Mouse (Mus musculus) erythroblast, embryonic 14.5 days (primary cell): ENCODE results near the gene Csk. TPM values are rescaled to one million over a fixed set of nuclear protein-coding genes. Genes with fewer than 3 reads are reported as not detected.

Experiments
- H3K27me3 ChIP-seq: 2 replicates; pipeline ENCODE4 v1.6.1; 2012; ENCODE audit warnings: inconsistent platforms; ENCODE audit not compliant: control insufficient read depth
- H3K36me3 ChIP-seq: 2 replicates; pipeline ENCODE4 v1.6.1; 2012; ENCODE audit warnings: mild to moderate bottlenecking, inconsistent platforms; ENCODE audit not compliant: control insufficient read depth
- H3K4me1 ChIP-seq: 2 replicates; pipeline ENCODE4 v1.6.1; 2012; ENCODE audit warnings: inconsistent platforms; ENCODE audit not compliant: control insufficient read depth
- H3K4me3 ChIP-seq: replicated peaks from 2 replicates; pipeline ENCODE3; 2012; ENCODE audit warnings: moderate library complexity, mild to moderate bottlenecking, inconsistent platforms
- H3K9me3 ChIP-seq: 2 replicates; pipeline ENCODE4 v1.6.1; 2012; ENCODE audit warnings: low read length, inconsistent platforms, mixed read lengths; ENCODE audit not compliant: control insufficient read depth
- GATA1 ChIP-seq: IDR thresholded peaks from 2 replicates; pipeline ENCODE4 v1.6.1; 2012; ENCODE audit warnings: low read length, inconsistent platforms, mixed read lengths
- TAL1 ChIP-seq: IDR thresholded peaks from 3 replicates; pipeline ENCODE4 v1.6.1; 2012; ENCODE audit warnings: low read length, inconsistent platforms, mixed read lengths
- polyA plus RNA-seq: library from polyadenylated mRNA; stranded (reverse); fragments of >175 nt; gene quantifications from 2 replicates; pipeline ENCODE4 v1.2.3, GENCODE M21; 2012

The Csk gene
- polyA plus RNA-seq, 1 experiment: 6.1 TPM

- Histone ChIP-seq H3K9me3 (no peaks in the 10 kb centered on the region), H3K4me3 (no peak overlapping the region), H3K36me3 (no peaks in the 10 kb centered on the region), H3K27me3 (no peaks in the 10 kb centered on the region), H3K4me1 (peaks cover 24% of the 10 kb centered on the region)
- TF ChIP-seq GATA1 (no peak), TAL1 (no peak)
Measured at GRCm38 (mm10) chr9:57661552-57661951, 8.1 kb upstream of the Csk start.

DNA sequence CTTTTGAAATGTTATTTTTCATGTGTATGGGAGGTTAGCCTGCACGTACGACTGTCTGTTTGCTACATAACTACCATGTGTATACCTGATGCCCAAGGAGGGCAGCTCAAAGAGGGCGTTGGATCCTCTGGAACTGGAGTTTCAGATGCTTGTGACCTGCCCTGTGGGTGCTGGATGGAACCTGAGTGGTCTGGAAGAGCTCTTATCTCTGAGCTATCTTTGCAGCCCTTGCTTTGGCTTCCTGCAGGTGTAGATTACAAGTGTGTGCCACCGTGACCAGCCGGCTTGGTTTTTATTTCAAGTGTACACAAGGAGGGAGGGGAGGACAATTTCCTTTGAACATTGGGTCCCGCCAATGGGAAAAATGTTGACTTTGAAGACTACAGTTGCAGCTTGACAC is 7.1 kb upstream of the Csk start:
- no peaks in the 10 kb centered on the region for H3K9me3 ChIP-seq
- H3K4me3 ChIP-seq: peak overlapping the region; percentile 0
- no peaks in the 10 kb centered on the region for H3K36me3 ChIP-seq
- no peaks in the 10 kb centered on the region for H3K27me3 ChIP-seq
- TF ChIP-seq TAL1 (peak; percentile 79), GATA1 (peak; percentile 87)
- H3K4me1 ChIP-seq: peaks cover 32% of the 10 kb centered on the region

GRCm38 (mm10) chr9:57659774-57660173 is 6.3 kb upstream of the Csk start:
- no peaks in the 10 kb centered on the region for H3K27me3 ChIP-seq
- no peak overlapping the region for H3K4me3 ChIP-seq
- no peaks in the 10 kb centered on the region for H3K9me3 ChIP-seq
- peaks cover 32% of the 10 kb centered on the region for H3K4me1 ChIP-seq
- TF ChIP-seq GATA1: no peak
- TF ChIP-seq TAL1: no peak
- no peaks in the 10 kb centered on the region for H3K36me3 ChIP-seq

- TF ChIP-seq TAL1 (no peak), GATA1 (no peak)
Measured at GRCm38 (mm10) chr9:57658970-57659369, 5.5 kb upstream of the Csk start.

GRCm38 (mm10) chr9:57657843-57658242 is 4.4 kb upstream of the Csk start:
- no peak for TF ChIP-seq GATA1
- Histone ChIP-seq H3K27me3 (no peaks in the 10 kb centered on the region), H3K4me1 (peaks cover 32% of the 10 kb centered on the region)

More at GRCm38 (mm10) chr9:57658970-57659369, 5.5 kb upstream of the Csk start:
- H3K36me3 ChIP-seq: no peaks in the 10 kb centered on the region
- H3K4me3 ChIP-seq: no peak overlapping the region
- peaks cover 32% of the 10 kb centered on the region for H3K4me1 ChIP-seq
- H3K9me3 ChIP-seq: no peaks in the 10 kb centered on the region
- no peaks in the 10 kb centered on the region for H3K27me3 ChIP-seq

GRCm38 (mm10) chr9:57656631-57657350 is 3.4 kb upstream of the Csk start:
- Histone ChIP-seq H3K4me1 (peaks cover 30% of the 10 kb centered on the region), H3K9me3 (no peaks in the 10 kb centered on the region), H3K4me3 (no peak overlapping the region), H3K27me3 (no peaks in the 10 kb centered on the region), H3K36me3 (no peaks in the 10 kb centered on the region)
- TF ChIP-seq GATA1 (no peak), TAL1 (no peak)

More at GRCm38 (mm10) chr9:57657843-57658242, 4.4 kb upstream of the Csk start:
- no peak overlapping the region for H3K4me3 ChIP-seq
- H3K9me3 ChIP-seq: no peaks in the 10 kb centered on the region
- no peaks in the 10 kb centered on the region for H3K36me3 ChIP-seq

DNA sequence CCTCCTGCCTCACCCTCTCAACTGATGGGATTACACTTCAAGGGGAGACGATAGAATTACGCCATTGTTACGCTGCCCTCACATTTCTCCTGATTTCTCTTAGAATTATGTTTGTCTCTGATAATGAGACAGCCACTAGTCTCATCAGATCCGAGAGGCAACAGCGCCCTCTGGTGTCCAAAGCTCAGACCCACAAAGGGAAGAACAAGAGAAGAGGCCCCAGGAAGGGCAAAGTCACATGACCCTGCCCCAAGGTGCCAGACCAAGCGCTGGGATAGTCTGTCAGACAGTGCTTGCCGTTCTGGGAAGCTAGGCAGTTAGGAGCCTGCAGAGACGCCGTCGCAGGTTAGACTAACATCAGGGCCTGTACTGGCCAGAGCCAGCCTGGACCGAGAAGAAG is 2.3 kb upstream of the Csk start:
- Histone ChIP-seq H3K4me3 (peak overlapping the region; percentile 26), H3K9me3 (no peaks in the 10 kb centered on the region), H3K36me3 (no peaks in the 10 kb centered on the region), H3K4me1 (peaks cover 24% of the 10 kb centered on the region), H3K27me3 (no peaks in the 10 kb centered on the region)
- TF ChIP-seq GATA1 (no peak), TAL1 (no peak)

DNA sequence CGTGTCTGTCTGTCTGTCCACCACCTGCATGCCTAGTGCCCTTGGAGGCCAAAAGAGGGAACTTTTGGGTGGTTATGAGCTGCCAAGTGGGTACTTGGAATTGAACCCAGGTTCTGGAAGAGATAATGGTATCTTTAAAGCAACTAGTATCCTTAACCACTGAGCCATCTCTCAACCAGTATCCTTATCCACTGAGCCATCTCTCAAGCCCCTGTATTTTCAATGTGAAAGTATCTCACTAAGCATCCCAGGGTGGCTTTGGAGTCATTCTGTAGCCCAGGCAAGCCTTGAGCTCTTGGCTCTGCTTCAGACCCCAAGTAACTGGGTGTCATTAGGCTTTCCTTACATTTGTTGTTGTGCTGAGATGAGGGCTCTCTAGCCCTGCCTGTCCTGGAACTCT is 1.5 kb upstream of the Csk start:
- Histone ChIP-seq H3K4me3 (no peak overlapping the region), H3K36me3 (no peaks in the 10 kb centered on the region), H3K4me1 (peaks cover 16% of the 10 kb centered on the region), H3K9me3 (no peaks in the 10 kb centered on the region), H3K27me3 (no peaks in the 10 kb centered on the region)
- TF ChIP-seq GATA1: no peak
- no peak for TF ChIP-seq TAL1

DNA sequence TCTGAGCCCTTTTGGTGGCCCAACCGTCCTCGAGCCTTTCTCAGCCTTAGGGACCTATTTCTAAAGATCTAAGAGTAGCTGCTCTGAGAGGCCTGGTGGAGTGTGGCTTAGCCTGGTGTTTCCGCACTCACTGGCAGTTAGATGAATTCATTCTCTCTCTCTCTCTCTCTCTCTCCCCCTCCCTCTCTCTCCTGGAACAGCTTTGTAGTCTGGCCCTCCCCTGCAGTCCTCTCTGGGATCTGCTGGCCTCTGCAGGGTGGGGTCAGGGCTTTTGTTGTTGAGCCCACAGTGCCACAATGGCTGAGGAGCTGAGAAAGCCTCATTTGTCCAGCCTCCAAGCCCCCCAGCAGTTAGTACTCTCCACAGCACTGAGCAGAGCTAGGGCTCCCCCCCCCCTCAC is 576 bp downstream of the Csk start:
- H3K36me3 ChIP-seq: no peaks in the 10 kb centered on the region

GRCm38 (mm10) chr9:57652351-57652750 is 1.1 kb downstream of the Csk start:
- H3K36me3 ChIP-seq: no peaks in the 10 kb centered on the region
- TF ChIP-seq GATA1 (no peak), TAL1 (no peak)
- H3K9me3 ChIP-seq: no peaks in the 10 kb centered on the region
- peaks cover 17% of the 10 kb centered on the region for H3K4me1 ChIP-seq
- H3K4me3 ChIP-seq: no peak overlapping the region
- H3K27me3 ChIP-seq: no peaks in the 10 kb centered on the region

More for the DNA sequence above, 576 bp downstream of the Csk start:
- Histone ChIP-seq H3K4me3 (no peak overlapping the region), H3K4me1 (peaks cover 13% of the 10 kb centered on the region), H3K27me3 (no peaks in the 10 kb centered on the region), H3K9me3 (no peaks in the 10 kb centered on the region)
- no peak for TF ChIP-seq TAL1
- TF ChIP-seq GATA1: no peak
